Mouse (Mus musculus) forebrain, embryonic 13.5 days (tissue): ENCODE measurements around the gene Gm49355. TPM values are rescaled to one million over a fixed set of nuclear protein-coding genes. Genes with fewer than 3 reads are reported as not detected.
"Not testable (repeated sequence)": the region's sequence is repeated elsewhere in the genome, so short reads cannot be mapped to it uniquely, and the experiment has no call there.

Experiments used
- ATAC-seq: fragments of 200-750 bp; cut with Nextera tagmentation; 2 replicates; pipeline ENCODE4 v1.8.0; 2017
- H3K27ac ChIP-seq: fragments of 300-500 bp; sonication (generic); 2 replicates; pipeline ENCODE4 v1.5.1; 2015; ENCODE audit warnings: inconsistent platforms, mild to moderate bottlenecking, moderate library complexity
- H3K27me3 ChIP-seq: fragments of 300-500 bp; sonication (generic); 2 replicates; pipeline ENCODE4 v1.6.1; 2015; ENCODE audit warnings: mild to moderate bottlenecking, inconsistent platforms
- H3K36me3 ChIP-seq: fragments of 300-500 bp; sonication (generic); 2 replicates; pipeline ENCODE4 v1.6.1; 2015; ENCODE audit warnings: mild to moderate bottlenecking, inconsistent platforms; ENCODE audit not compliant: poor library complexity, severe bottlenecking
- H3K4me1 ChIP-seq: fragments of 300-500 bp; sonication (generic); 2 replicates; pipeline ENCODE4 v1.6.1; 2015; ENCODE audit warnings: inconsistent platforms
- H3K4me2 ChIP-seq: fragments of 300-500 bp; sonication (generic); 2 replicates; pipeline ENCODE4 v1.6.1; 2015; ENCODE audit warnings: inconsistent platforms, mild to moderate bottlenecking, moderate library complexity
- H3K4me3 ChIP-seq: fragments of 300-500 bp; sonication (generic); 2 replicates; pipeline ENCODE4 v1.5.1; 2015; ENCODE audit warnings: mild to moderate bottlenecking, inconsistent platforms
- H3K9ac ChIP-seq: fragments of 300-500 bp; sonication (generic); 2 replicates; pipeline ENCODE4 v1.6.1; 2015; ENCODE audit warnings: mild to moderate bottlenecking, inconsistent platforms
- H3K9me3 ChIP-seq: fragments of 300-500 bp; sonication (generic); replicated peaks from 2 replicates; pipeline ENCODE4 v1.6.1; 2016; ENCODE audit warnings: inconsistent platforms
- WGBS: fragments of 180-500 bp; shearing (Covaris S2); methylation state at CpG from one replicate; pipeline ENCODE4 v1.1.7; 2015; 5-methylcytosine and 5-hydroxymethylcytosine counted together
- polyA plus RNA-seq: library from polyadenylated mRNA; unstranded; fragments of >200 nt; fragmentation: Nextera tagmentation; extraction: Ambion mirVana; gene quantifications from 2 replicates; pipeline ENCODE4 v1.2.1, GENCODE M21; 2015

Gene Gm49355
- polyA plus RNA-seq, result 0.18 and 0.22 TPM in 2 replicates

- no peaks in the 10 kb centered on the region for H3K36me3 ChIP-seq
- no peaks in the 10 kb centered on the region for H3K9me3 ChIP-seq
- 80% methylated on average over 6 of the region's 6 CpGs for WGBS
- H3K9ac ChIP-seq, result peak within 1 kb of the TSS; percentile 85
- peak within 1 kb of the TSS; percentile 73 for H3K4me2 ChIP-seq
- H3K4me3 ChIP-seq, result peak within 1 kb of the TSS; percentile 74
- H3K27ac ChIP-seq, result peak within 1 kb of the TSS; percentile 86
- H3K4me1 ChIP-seq, result no peaks in the 10 kb centered on the region
- no peak; the same call in 1 of the 2 replicates for ATAC-seq
- H3K27me3 ChIP-seq, result no peaks in the 10 kb centered on the region
Observed at GRCm38 (mm10) chr14:12283641-12284040, at the start of gene Gm49355. TSS of gene Gm49355 (plus strand) at chr14:12283976.

GRCm38 (mm10) chr14:12243726-12244125 lies 40.0 kb upstream of the Gm49355 start:
- 92% methylated on average over 4 of the region's 4 CpGs for WGBS
- no peak overlapping the region for H3K4me3 ChIP-seq
- no peaks in the 10 kb centered on the region for H3K27me3 ChIP-seq
- peaks cover 7% of the 10 kb centered on the region; the same call in 1 of the 2 replicates for H3K4me1 ChIP-seq
- no peak for ATAC-seq
- no peak overlapping the region for H3K4me2 ChIP-seq
- no peak overlapping the region for H3K9ac ChIP-seq
- H3K9me3 ChIP-seq, result no peaks in the 10 kb centered on the region
- H3K36me3 ChIP-seq, result peaks cover 9% of the 10 kb centered on the region; the same call in 1 of the 2 replicates
- H3K27ac ChIP-seq, result no peak overlapping the region

GRCm38 (mm10) chr14:12276031-12276430 lies 7.7 kb upstream of the Gm49355 start:
- no peaks in the 10 kb centered on the region for H3K36me3 ChIP-seq
- no peak overlapping the region for H3K4me2 ChIP-seq
- H3K27me3 ChIP-seq, result peaks cover 6% of the 10 kb centered on the region; the same call in 1 of the 2 replicates
- no peaks in the 10 kb centered on the region for H3K4me1 ChIP-seq
- H3K4me3 ChIP-seq, result no peak overlapping the region
- H3K9ac ChIP-seq, result no peak overlapping the region
- H3K27ac ChIP-seq, result no peak overlapping the region
- H3K9me3 ChIP-seq, result no peaks in the 10 kb centered on the region
- ATAC-seq, result no peak
- 69% methylated on average over 3 of the region's 3 CpGs for WGBS

GRCm38 (mm10) chr14:12284141-12284912 lies 551 bp downstream of the Gm49355 start, which contains the start of gene 3830406C13Rik:
TSS of gene 3830406C13Rik (plus strand) at chr14:12284173.
- WGBS, result under 1% methylated on average over 48 of the region's 48 CpGs
- peak within 1 kb of the TSS; percentile 74 for H3K4me3 ChIP-seq

GRCm38 (mm10) chr14:12289747-12290146 lies 6.0 kb downstream of the Gm49355 start:
- H3K36me3 ChIP-seq, H3K4me1 ChIP-seq, ATAC-seq, H3K27ac ChIP-seq, H3K4me3 ChIP-seq, H3K27me3 ChIP-seq, H3K9ac ChIP-seq, H3K9me3 ChIP-seq, H3K4me2 ChIP-seq: not testable (repeated sequence)

More at GRCm38 (mm10) chr14:12284141-12284912, 551 bp downstream of the Gm49355 start, which contains the start of gene 3830406C13Rik:
- no peaks in the 10 kb centered on the region for H3K27me3 ChIP-seq
- no peaks in the 10 kb centered on the region for H3K4me1 ChIP-seq
- ATAC-seq, result peak; percentile 99
- H3K27ac ChIP-seq, result peak within 1 kb of the TSS; percentile 86
- no peaks in the 10 kb centered on the region for H3K36me3 ChIP-seq
- peak within 1 kb of the TSS; percentile 73 for H3K4me2 ChIP-seq
- no peaks in the 10 kb centered on the region for H3K9me3 ChIP-seq
- peak within 1 kb of the TSS; percentile 85 for H3K9ac ChIP-seq

- no peaks in the 10 kb centered on the region for H3K27me3 ChIP-seq
- no peak overlapping the region for H3K9ac ChIP-seq
- WGBS, result 82% methylated on average over 7 of the region's 7 CpGs
- no peak overlapping the region for H3K4me3 ChIP-seq
- no peak overlapping the region for H3K4me2 ChIP-seq
- ATAC-seq, result peak; percentile 19; the same call in 1 of the 2 replicates
- peaks cover 5% of the 10 kb centered on the region; the same call in 1 of the 2 replicates for H3K4me1 ChIP-seq
- H3K9me3 ChIP-seq, result no peaks in the 10 kb centered on the region
- H3K36me3 ChIP-seq, result peaks cover 5% of the 10 kb centered on the region; the same call in 1 of the 2 replicates
- no peak overlapping the region for H3K27ac ChIP-seq
Observed at GRCm38 (mm10) chr14:12296391-12296790, 12.6 kb downstream of the Gm49355 start.

- Histone ChIP-seq H3K9ac (no peak overlapping the region), H3K27me3 (no peaks in the 10 kb centered on the region), H3K27ac (no peak overlapping the region), H3K4me1 (peaks cover 16% of the 10 kb centered on the region; the same call in 1 of the 2 replicates), H3K36me3 (peaks cover 5% of the 10 kb centered on the region; the same call in 1 of the 2 replicates), H3K9me3 (no peaks in the 10 kb centered on the region), H3K4me3 (no peak overlapping the region), H3K4me2 (no peak overlapping the region)
- ATAC-seq, result no peak
Observed at GRCm38 (mm10) chr14:12299171-12299570, 15.4 kb downstream of the Gm49355 start.

- Histone ChIP-seq H3K9ac (no peak overlapping the region), H3K4me3 (no peak overlapping the region), H3K4me2 (no peak overlapping the region), H3K27ac (no peak overlapping the region), H3K9me3 (no peaks in the 10 kb centered on the region), H3K36me3 (peaks cover 5% of the 10 kb centered on the region; the same call in 1 of the 2 replicates), H3K4me1 (peaks cover 16% of the 10 kb centered on the region; the same call in 1 of the 2 replicates), H3K27me3 (no peaks in the 10 kb centered on the region)
- ATAC-seq, result peak; percentile 42; the same call in 1 of the 2 replicates
- WGBS, result 15% methylated on average over 6 of the region's 6 CpGs
Observed at GRCm38 (mm10) chr14:12299654-12300053, 15.9 kb downstream of the Gm49355 start.

- Histone ChIP-seq H3K9me3 (no peaks in the 10 kb centered on the region), H3K4me2 (no peak overlapping the region), H3K27ac (no peak overlapping the region), H3K27me3 (no peaks in the 10 kb centered on the region), H3K36me3 (peaks cover 5% of the 10 kb centered on the region; the same call in 1 of the 2 replicates), H3K4me1 (peaks cover 16% of the 10 kb centered on the region; the same call in 1 of the 2 replicates), H3K9ac (no peak overlapping the region), H3K4me3 (no peak overlapping the region)
- ATAC-seq, result no peak
- WGBS, result 53% methylated on average over 4 of the region's 4 CpGs
Observed at GRCm38 (mm10) chr14:12300275-12300674, 16.5 kb downstream of the Gm49355 start.

GRCm38 (mm10) chr14:12300677-12301076 lies 16.9 kb downstream of the Gm49355 start:
- H3K9me3 ChIP-seq, result no peaks in the 10 kb centered on the region
- H3K27me3 ChIP-seq, result no peaks in the 10 kb centered on the region
- no peak overlapping the region for H3K4me3 ChIP-seq
- H3K36me3 ChIP-seq, result peaks cover 5% of the 10 kb centered on the region; the same call in 1 of the 2 replicates
- H3K4me2 ChIP-seq, result no peak overlapping the region
- peak; percentile 29; the same call in 1 of the 2 replicates for ATAC-seq
- no peak overlapping the region for H3K9ac ChIP-seq
- H3K4me1 ChIP-seq, result peaks cover 16% of the 10 kb centered on the region; the same call in 1 of the 2 replicates
- H3K27ac ChIP-seq, result no peak overlapping the region
- WGBS, result 58% methylated on average over 3 of the region's 3 CpGs

GRCm38 (mm10) chr14:12303106-12303505 lies 19.3 kb downstream of the Gm49355 start:
- Histone ChIP-seq H3K27me3 (no peaks in the 10 kb centered on the region), H3K9ac (no peak overlapping the region), H3K36me3 (peaks cover 4% of the 10 kb centered on the region; the same call in 1 of the 2 replicates), H3K4me1 (peaks cover 16% of the 10 kb centered on the region; the same call in 1 of the 2 replicates), H3K27ac (no peak overlapping the region), H3K9me3 (no peaks in the 10 kb centered on the region), H3K4me2 (no peak overlapping the region), H3K4me3 (no peak overlapping the region)
- 49% methylated on average over 2 of the region's 2 CpGs for WGBS
- ATAC-seq, result no peak

GRCm38 (mm10) chr14:12333622-12334021 lies 49.8 kb downstream of the Gm49355 start:
- H3K36me3 ChIP-seq, result no peaks in the 10 kb centered on the region
- H3K4me3 ChIP-seq, result no peak overlapping the region
- 83% methylated on average over 7 of the region's 7 CpGs for WGBS
- H3K27ac ChIP-seq, result no peak overlapping the region
- peaks cover 23% of the 10 kb centered on the region for H3K4me1 ChIP-seq
- H3K9ac ChIP-seq, result no peak overlapping the region
- H3K4me2 ChIP-seq, result no peak overlapping the region
- H3K9me3 ChIP-seq, result no peaks in the 10 kb centered on the region
- ATAC-seq, result no peak
- peaks cover 68% of the 10 kb centered on the region for H3K27me3 ChIP-seq
